Mouse (Mus musculus) MEL (cell line): ENCODE results near the gene Fbp2. TPM values are rescaled to one million over a fixed set of nuclear protein-coding genes. Genes with fewer than 3 reads are reported as not detected.

ENCODE experiments used
- DNase-seq: peaks from one replicate; pipeline ENCODE4 v3.0.0; 2011; ENCODE audit warnings: low read depth, low spot score
- H3K27ac ChIP-seq: 2 replicates; pipeline ENCODE4 v1.5.1; 2012; ENCODE audit warnings: low read depth, mild to moderate bottlenecking, control low read depth, low read length, moderate library complexity; ENCODE audit not compliant: control insufficient read depth
- H3K27me3 ChIP-seq, 2 experiments: fragments of 150-350 bp in 1 of 2; sonication (generic) in 1 of 2; 2 replicates each; pipeline ENCODE4 v1.6.1; 2012; ENCODE audit warnings: low read length in 2 of 2, mild to moderate bottlenecking in 2 of 2, improper control_type of control experiment in 1 of 2, moderate library complexity in 1 of 2; ENCODE audit not compliant: insufficient read depth in 2 of 2, control insufficient read depth in 1 of 2
- H3K36me3 ChIP-seq, 2 experiments: 2 replicates each; pipeline ENCODE4 v1.6.1; 2012 to 2014; ENCODE audit warnings: low read length in 2 of 2, improper control_type of control experiment in 1 of 2, inconsistent platforms in 1 of 2, mild to moderate bottlenecking in 1 of 2; ENCODE audit not compliant: insufficient read depth in 2 of 2, control insufficient read depth in 1 of 2
- H3K4me1 ChIP-seq, 2 experiments: fragments of 150-350 bp in 1 of 2; sonication (generic) in 1 of 2; 2 replicates each; pipeline ENCODE4 v1.6.1; 2012; ENCODE audit warnings: low read length in 2 of 2, improper control_type of control experiment in 1 of 2, mild to moderate bottlenecking in 1 of 2; ENCODE audit not compliant: insufficient read depth in 2 of 2, control insufficient read depth in 1 of 2
- H3K4me3 ChIP-seq, 2 experiments: fragments of 150-350 bp in 1 of 2; sonication (generic) in 1 of 2; 2 replicates each; pipeline ENCODE4 v1.5.1; 2012; ENCODE audit warnings: low read depth in 2 of 2, low read length in 2 of 2, mild to moderate bottlenecking in 2 of 2, moderate library complexity in 2 of 2, control low read depth in 1 of 2, improper control_type of control experiment in 1 of 2; ENCODE audit not compliant: control insufficient read depth in 1 of 2, insufficient read depth in 1 of 2
- H3K79me2 ChIP-seq: 2 replicates; pipeline ENCODE4 v1.6.1; 2012; ENCODE audit warnings: mild to moderate bottlenecking, low read length, moderate library complexity; ENCODE audit not compliant: control insufficient read depth, poor library complexity, insufficient read depth
- H3K9ac ChIP-seq: 2 replicates; pipeline ENCODE4 v1.6.1; 2012; ENCODE audit warnings: low read depth, mild to moderate bottlenecking, control low read depth, low read length, moderate library complexity; ENCODE audit not compliant: control insufficient read depth, poor library complexity, severe bottlenecking
- H3K9me3 ChIP-seq: fragments of 150-350 bp; sonication (generic); replicated peaks from 2 replicates; pipeline ENCODE4 v1.6.1; 2012; ENCODE audit warnings: mild to moderate bottlenecking, low read length, improper control_type of control experiment, moderate library complexity; ENCODE audit not compliant: insufficient read depth
- BHLHE40 ChIP-seq: IDR thresholded peaks from 2 replicates; pipeline ENCODE4 v1.6.1; 2012; ENCODE audit warnings: low read depth, mild to moderate bottlenecking, inconsistent platforms, low read length, improper control_type of control experiment, borderline replicate concordance
- CHD1 ChIP-seq: IDR thresholded peaks from 2 replicates; pipeline ENCODE4 v1.6.1; 2012; ENCODE audit warnings: low read depth, mild to moderate bottlenecking, inconsistent platforms, low read length, improper control_type of control experiment
- CHD2 ChIP-seq: IDR thresholded peaks from 2 replicates; pipeline ENCODE4 v1.6.1; 2011; ENCODE audit warnings: low read length, improper control_type of control experiment
- CTCF ChIP-seq, 3 experiments: IDR thresholded peaks in 2 of 3; conservative IDR thresholded peaks in 1 of 3; 2 replicates each; pipeline ENCODE4 v1.5.1; 2011 to 2012; ENCODE audit warnings: low read length in 3 of 3, low read depth in 2 of 3, mild to moderate bottlenecking in 2 of 3, improper control_type of control experiment in 1 of 3, inconsistent platforms in 1 of 3, mixed read lengths in 1 of 3, moderate library complexity in 1 of 3; ENCODE audit not compliant: control insufficient read depth in 1 of 3, insufficient read depth in 1 of 3, poor library complexity in 1 of 3, severe bottlenecking in 1 of 3
- E2F4 ChIP-seq: IDR thresholded peaks from 2 replicates; pipeline ENCODE4 v1.6.1; 2011; ENCODE audit warnings: low read depth, low read length, improper control_type of control experiment, borderline replicate concordance
- ELF1 ChIP-seq: IDR thresholded peaks from 2 replicates; pipeline ENCODE4 v1.6.1; 2014; ENCODE audit warnings: low read depth, mild to moderate bottlenecking, inconsistent platforms, low read length, improper control_type of control experiment, moderate library complexity
- EP300 ChIP-seq, 2 experiments: IDR thresholded peaks; 2 replicates each; pipeline ENCODE4 v1.6.1; 2011; ENCODE audit warnings: improper control_type of control experiment in 2 of 2, low read length in 2 of 2, low read depth in 1 of 2, mild to moderate bottlenecking in 1 of 2
- ETS1 ChIP-seq: IDR thresholded peaks from 2 replicates; pipeline ENCODE4 v1.6.1; 2012; ENCODE audit warnings: low read depth, mild to moderate bottlenecking, inconsistent platforms, low read length, improper control_type of control experiment, moderate library complexity
- GABPA ChIP-seq: IDR thresholded peaks from 2 replicates; pipeline ENCODE4 v1.6.1; 2012; ENCODE audit warnings: low read depth, mild to moderate bottlenecking, inconsistent platforms, low read length, improper control_type of control experiment, moderate library complexity
- GATA1 ChIP-seq: IDR thresholded peaks from 2 replicates; pipeline ENCODE4 v1.6.1; 2011; ENCODE audit warnings: low read depth, low read length, improper control_type of control experiment
- HCFC1 ChIP-seq: IDR thresholded peaks from 2 replicates; pipeline ENCODE4 v1.6.1; 2012; ENCODE audit warnings: low read depth, mild to moderate bottlenecking, inconsistent platforms, low read length, improper control_type of control experiment, moderate library complexity
- JUND ChIP-seq: IDR thresholded peaks from 2 replicates; pipeline ENCODE4 v1.6.1; 2011; ENCODE audit warnings: low read depth, mild to moderate bottlenecking, improper control_type of control experiment, low read length
- MAFK ChIP-seq: IDR thresholded peaks from 2 replicates; pipeline ENCODE4 v1.6.1; 2011; ENCODE audit warnings: low read depth, mild to moderate bottlenecking, low read length, improper control_type of control experiment, borderline replicate concordance
- MAX ChIP-seq: IDR thresholded peaks from 2 replicates; pipeline ENCODE4 v1.6.1; 2011; ENCODE audit warnings: low read length, improper control_type of control experiment
- MAZ ChIP-seq: IDR thresholded peaks from 2 replicates; pipeline ENCODE4 v1.6.1; 2012; ENCODE audit warnings: low read depth, mild to moderate bottlenecking, inconsistent platforms, low read length, improper control_type of control experiment
- MEF2A ChIP-seq: IDR thresholded peaks from 2 replicates; pipeline ENCODE4 v1.6.1; 2014; ENCODE audit warnings: low read depth, mild to moderate bottlenecking, inconsistent platforms, low read length, improper control_type of control experiment; ENCODE audit not compliant: poor library complexity, insufficient replicate concordance, severe bottlenecking; ENCODE audit errors: extremely low read depth
- MXI1 ChIP-seq: IDR thresholded peaks from 2 replicates; pipeline ENCODE4 v1.6.1; 2011; ENCODE audit warnings: mild to moderate bottlenecking, low read depth, low read length, improper control_type of control experiment
- MYB ChIP-seq: IDR thresholded peaks from 2 replicates; pipeline ENCODE4 v1.6.1; 2011; ENCODE audit warnings: mild to moderate bottlenecking, low read depth, low read length, improper control_type of control experiment
- MYC ChIP-seq: IDR thresholded peaks from 2 replicates; pipeline ENCODE4 v1.6.1; 2011; ENCODE audit warnings: low read depth, mild to moderate bottlenecking, low read length, improper control_type of control experiment, moderate library complexity
- NELFE ChIP-seq: IDR thresholded peaks from 2 replicates; pipeline ENCODE4 v1.6.1; 2011; ENCODE audit warnings: low read depth, low read length, improper control_type of control experiment
- NRF1 ChIP-seq: IDR thresholded peaks from 2 replicates; pipeline ENCODE4 v1.6.1; 2014; ENCODE audit warnings: low read depth, mild to moderate bottlenecking, inconsistent platforms, low read length, improper control_type of control experiment, moderate library complexity; ENCODE audit not compliant: poor library complexity, insufficient read depth, severe bottlenecking
- POLR2A ChIP-seq, 2 experiments: IDR thresholded peaks; 2 replicates each; pipeline ENCODE4 v1.6.1; 2011 to 2012; ENCODE audit warnings: low read length in 2 of 2, mild to moderate bottlenecking in 2 of 2, control low read depth in 1 of 2, improper control_type of control experiment in 1 of 2, low read depth in 1 of 2, moderate library complexity in 1 of 2; ENCODE audit not compliant: control insufficient read depth in 1 of 2, insufficient read depth in 1 of 2, poor library complexity in 1 of 2
- POLR2AphosphoS2 ChIP-seq: IDR thresholded peaks from 2 replicates; pipeline ENCODE4 v1.6.1; 2011; ENCODE audit warnings: low read length, improper control_type of control experiment
- POLR2AphosphoS5 ChIP-seq: IDR thresholded peaks from 2 replicates; pipeline ENCODE4 v1.6.1; 2012; ENCODE audit warnings: low read depth, borderline replicate concordance, mild to moderate bottlenecking, inconsistent platforms, low read length, moderate library complexity, mixed read lengths
- RAD21 ChIP-seq: IDR thresholded peaks from 2 replicates; pipeline ENCODE4 v1.6.1; 2011; ENCODE audit warnings: mild to moderate bottlenecking, low read depth, low read length, improper control_type of control experiment
- RCOR1 ChIP-seq: IDR thresholded peaks from 2 replicates; pipeline ENCODE4 v1.6.1; 2012; ENCODE audit warnings: low read depth, mild to moderate bottlenecking, inconsistent platforms, low read length, improper control_type of control experiment
- SIN3A ChIP-seq: IDR thresholded peaks from 2 replicates; pipeline ENCODE4 v1.6.1; 2012; ENCODE audit warnings: low read length, improper control_type of control experiment, inconsistent platforms
- SMC3 ChIP-seq: IDR thresholded peaks from 2 replicates; pipeline ENCODE4 v1.6.1; 2011; ENCODE audit warnings: low read depth, low read length, improper control_type of control experiment
- TAL1 ChIP-seq: IDR thresholded peaks from 2 replicates; pipeline ENCODE4 v1.6.1; 2012; ENCODE audit warnings: mild to moderate bottlenecking, inconsistent platforms, low read length, moderate library complexity, mixed read lengths
- TBP ChIP-seq: IDR thresholded peaks from 2 replicates; pipeline ENCODE4 v1.8.0; 2011; ENCODE audit warnings: low read depth, low read length, improper control_type of control experiment
- TCF12 ChIP-seq: IDR thresholded peaks from 2 replicates; pipeline ENCODE4 v1.6.1; 2014; ENCODE audit warnings: low read depth, mild to moderate bottlenecking, inconsistent platforms, low read length, improper control_type of control experiment, moderate library complexity
- UBTF ChIP-seq: IDR thresholded peaks from 2 replicates; pipeline ENCODE4 v1.6.1; 2012; ENCODE audit warnings: low read depth, mild to moderate bottlenecking, inconsistent platforms, low read length, improper control_type of control experiment, moderate library complexity, borderline replicate concordance; ENCODE audit not compliant: insufficient read depth
- USF2 ChIP-seq, 2 experiments: IDR thresholded peaks; 2 replicates each; pipeline ENCODE4 v1.6.1; 2011 to 2012; ENCODE audit warnings: improper control_type of control experiment in 2 of 2, low read length in 2 of 2, borderline replicate concordance in 1 of 2, inconsistent platforms in 1 of 2, low read depth in 1 of 2, mild to moderate bottlenecking in 1 of 2; ENCODE audit not compliant: insufficient read depth in 1 of 2
- ZC3H11A ChIP-seq: IDR thresholded peaks from 2 replicates; pipeline ENCODE4 v1.6.1; 2012; ENCODE audit warnings: low read depth, mild to moderate bottlenecking, inconsistent platforms, low read length, improper control_type of control experiment
- ZKSCAN1 ChIP-seq: IDR thresholded peaks from 2 replicates; pipeline ENCODE4 v1.6.1; 2012; ENCODE audit warnings: low read depth, mild to moderate bottlenecking, inconsistent platforms, low read length, improper control_type of control experiment, moderate library complexity
- ZMIZ1 ChIP-seq: IDR thresholded peaks from 2 replicates; pipeline ENCODE4 v1.6.1; 2012; ENCODE audit warnings: low read depth, mild to moderate bottlenecking, inconsistent platforms, low read length, improper control_type of control experiment, moderate library complexity
- ZNF384 ChIP-seq: IDR thresholded peaks from 2 replicates; pipeline ENCODE4 v1.6.1; 2012; ENCODE audit warnings: low read depth, mild to moderate bottlenecking, inconsistent platforms, low read length, improper control_type of control experiment
- polyA plus RNA-seq, 2 experiments: library from polyadenylated mRNA; stranded (reverse) in 1 of 2; unstranded in 1 of 2; fragments of >175 nt in 1 of 2; fragments of >200 nt in 1 of 2; gene quantifications; 2 replicates each; pipeline versions ENCODE4 v1.2.1 to v1.2.4; 2012; ENCODE audit warnings: low replicate concordance in 2 of 2, low read depth in 1 of 2; ENCODE audit not compliant: insufficient read length in 2 of 2, insufficient read depth in 1 of 2, missing spikeins in 1 of 2
- total RNA-seq: library from RNA; depleted of rRNA; stranded (reverse); fragments of 300-350 nt; gene quantifications from 2 replicates; pipeline ENCODE4 v1.2.3, GENCODE M21; 2012

The Fbp2 gene
- total and polyA plus RNA-seq, 3 experiments = 4.7 to 10.8 TPM; not detected in 1

- Histone ChIP-seq H3K4me1 (peaks cover 2 to 25% of the 10 kb centered on the region in 2 experiments; a peak in 3 of 4 replicates), H3K27me3 (no peaks in the 10 kb centered on the region), H3K9me3 (no peaks in the 10 kb centered on the region), H3K27ac (peak overlapping the region; percentile 73), H3K4me3 (peak overlapping the region; percentile 46 to 71), H3K9ac (peak overlapping the region; percentile 67), H3K36me3 (peaks cover 0 to 21% of the 10 kb centered on the region in 2 experiments; a peak in 2 of 4 replicates), H3K79me2 (no peaks in the 10 kb centered on the region)
- peak; percentile 95 for DNase-seq
- TF ChIP-seq MXI1 (peak; percentile 92), BHLHE40 (peak; percentile 63), MYC (peak; percentile 98), E2F4 (no peak), HCFC1 (peak; percentile 55; the same call in 1 of the 2 replicates), NELFE (peak; percentile 39; the same call in 1 of the 2 replicates), UBTF (no peak), TCF12 (no peak), RCOR1 (no peak), ETS1 (peak; percentile 32; the same call in 1 of the 2 replicates), ZKSCAN1 (no peak), GABPA (no peak), MAFK (no peak), SIN3A (peak; percentile 92), TBP (0 out of 2 replicates have a peak, but pooled peaks have one; percentile 45), MAZ (peak; percentile 72; the same call in 1 of the 2 replicates), POLR2A (IDR thresholded peaks at IDR 0.05; ENCODE audit: control insufficient read depth in 1 of 2, insufficient read depth in 1 of 2, low read depth in 1 of 2, low read length in 2 of 2, poor library complexity in 1 of 2) (0 out of 4 replicates have a peak, but pooled peaks of 1 of the 2 experiments have one; percentile 10), ELF1 (0 out of 2 replicates have a peak, but pooled peaks have one; percentile 23), CHD1 (no peak), MAX (peak; percentile 97), POLR2AphosphoS5 (no peak), CHD2 (no peak), EP300 (IDR thresholded peaks at IDR 0.05; ENCODE audit: low read depth in 1 of 2, low read length in 2 of 2) (peak; percentile 20 to 42; a peak in 1 of 4 replicates), CTCF (IDR thresholded peaks at IDR 0.05 in 2 of 3, conservative IDR thresholded peaks at IDR 0.05 in 1 of 3; ENCODE audit: control insufficient read depth in 1 of 3, insufficient read depth in 1 of 3, low read depth in 2 of 3, low read length in 3 of 3, poor library complexity in 1 of 3, severe bottlenecking in 1 of 3) (peak; percentile 77 to 95 (median 93)), TAL1 (no peak), USF2 (IDR thresholded peaks at IDR 0.05; ENCODE audit: borderline replicate concordance in 1 of 2, insufficient read depth in 1 of 2, low read depth in 1 of 2, low read length in 2 of 2) (no peak), GATA1 (no peak), ZNF384 (no peak), JUND (no peak), RAD21 (peak; percentile 83), NRF1 (no peak), POLR2AphosphoS2 (no peak), ZC3H11A (peak; percentile 78), MYB (peak; percentile 26; the same call in 1 of the 2 replicates), SMC3 (peak; percentile 78), ZMIZ1 (no peak), MEF2A (no peak)
Observed at GRCm38 (mm10) chr13:62856305-62856675, 1.9 kb downstream of the Fbp2 start.
